Mouse (Mus musculus): Measurements from ENCODE around the gene Padi2.

The Padi2 gene

GRCm38 (mm10) chr4:140925648-140926047, 19.5 kb downstream of the Padi2 start:
- DNase-seq = no peak

GRCm38 (mm10) chr4:140928349-140928748, 22.2 kb downstream of the Padi2 start:
- DNase-seq = no peak

- no peak for DNase-seq
These were observed 23.6 kb downstream of the Padi2 start for GRCm38 (mm10) chr4:140929745-140930144.

- no peak for DNase-seq
These were observed 24.8 kb downstream of the Padi2 start for GRCm38 (mm10) chr4:140930900-140931470.

DNA sequence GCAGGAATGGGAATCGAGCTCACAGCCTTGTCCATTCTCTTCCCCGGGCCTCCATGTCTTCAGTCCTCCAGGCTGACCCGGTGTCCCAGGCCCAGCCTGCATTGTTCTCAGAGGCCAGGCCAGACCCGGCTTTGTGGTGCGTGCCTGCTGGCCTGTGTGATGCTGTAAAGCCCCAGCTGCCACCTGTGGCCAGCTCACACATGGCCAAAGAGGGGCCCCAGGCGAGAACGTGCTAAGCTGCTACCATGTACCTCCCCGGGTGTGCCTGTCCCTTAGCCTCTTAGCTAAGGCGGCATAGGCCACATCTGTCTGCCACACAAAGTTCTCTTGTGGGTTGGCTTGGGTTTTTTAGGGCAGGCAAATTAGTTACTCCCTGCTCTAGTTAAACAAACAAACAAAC, 29.5 kb downstream of the Padi2 start:
- no peak for DNase-seq

GRCm38 (mm10) chr4:140944356-140944755, 38.2 kb downstream of the Padi2 start:
- DNase-seq = no peak

DNA sequence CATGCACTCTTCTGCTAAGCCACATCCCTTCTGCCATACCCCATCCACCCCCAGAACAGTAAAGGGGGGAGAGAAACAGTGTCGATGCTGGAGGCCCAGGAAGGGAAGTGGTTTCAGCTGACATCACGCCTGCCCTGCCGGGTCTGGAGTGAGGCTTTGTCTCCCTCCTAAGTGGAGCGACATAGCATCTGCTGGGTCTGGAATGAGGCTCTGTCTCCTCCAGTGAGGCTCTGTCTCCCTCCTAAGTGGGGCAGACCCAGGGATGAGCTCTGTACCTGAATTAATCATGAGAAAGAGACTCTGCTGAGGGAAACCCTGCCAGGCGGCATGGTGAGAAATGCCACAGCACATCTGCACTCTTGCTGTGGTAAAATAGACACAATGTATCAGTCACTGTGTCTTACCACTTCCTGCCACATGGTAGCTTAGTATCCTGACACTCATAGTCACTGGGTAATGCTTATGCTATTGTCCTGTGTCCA, 38.9 kb downstream of the Padi2 start:
- no peak for DNase-seq

- DNase-seq = no peak
These were observed 39.4 kb downstream of the Padi2 start for GRCm38 (mm10) chr4:140945571-140945970.

- DNase-seq = no peak
These were observed 39.9 kb downstream of the Padi2 start for GRCm38 (mm10) chr4:140946048-140946447.

DNA sequence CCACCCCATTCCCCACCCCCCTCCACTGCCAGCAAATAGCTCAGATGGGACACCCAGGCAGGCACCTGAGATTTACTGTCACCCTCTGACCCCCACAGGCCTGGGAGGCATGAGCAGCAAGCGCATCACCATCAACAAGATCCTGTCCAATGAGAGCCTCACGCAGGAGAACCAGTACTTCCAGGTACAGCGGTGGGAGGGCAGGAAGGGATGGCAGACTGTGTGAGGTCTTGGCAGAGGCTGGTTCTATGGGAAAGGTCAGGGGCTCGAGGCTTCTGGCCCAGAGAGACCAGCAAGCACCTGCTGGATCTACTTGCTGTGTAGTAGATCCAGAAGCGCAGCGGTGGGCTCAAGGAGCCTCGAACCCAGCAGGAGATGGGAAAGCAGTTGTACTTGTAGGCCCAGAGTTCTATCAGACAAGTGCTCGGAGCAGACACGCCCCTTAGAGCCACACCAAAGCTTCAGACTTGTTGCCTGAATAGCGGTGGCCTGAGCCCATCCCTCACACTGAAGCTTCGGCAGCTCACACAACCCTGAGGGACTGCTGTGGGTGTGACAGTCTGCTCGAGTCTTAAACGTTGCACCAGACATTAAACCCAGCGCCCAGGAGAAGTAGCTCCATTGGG, 40.5 kb downstream of the Padi2 start:
- no peak for DNase-seq

GRCm38 (mm10) chr4:140947487-140948440, 41.6 kb downstream of the Padi2 start:
- DNase-seq = no peak

DNA sequence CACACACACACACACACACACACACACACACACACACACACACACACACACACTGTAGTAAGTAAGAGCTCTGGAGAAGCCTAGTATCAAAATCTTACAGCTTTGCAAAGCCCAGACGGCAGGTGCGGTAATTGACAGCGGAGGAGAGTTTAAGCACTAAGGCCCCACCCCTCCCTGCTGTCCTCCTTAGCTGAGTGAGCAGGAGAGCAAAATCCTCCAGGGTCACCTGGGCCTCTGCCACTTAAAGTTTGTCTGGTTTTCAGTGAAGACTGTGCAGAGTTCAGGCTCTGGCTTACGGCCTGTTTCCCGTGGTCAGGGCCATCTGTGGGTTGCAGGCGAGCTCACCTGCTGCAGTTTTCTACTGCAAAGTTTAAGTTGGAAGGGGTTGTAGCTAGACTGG, 42.3 kb downstream of the Padi2 start:
- DNase-seq = no peak

DNA sequence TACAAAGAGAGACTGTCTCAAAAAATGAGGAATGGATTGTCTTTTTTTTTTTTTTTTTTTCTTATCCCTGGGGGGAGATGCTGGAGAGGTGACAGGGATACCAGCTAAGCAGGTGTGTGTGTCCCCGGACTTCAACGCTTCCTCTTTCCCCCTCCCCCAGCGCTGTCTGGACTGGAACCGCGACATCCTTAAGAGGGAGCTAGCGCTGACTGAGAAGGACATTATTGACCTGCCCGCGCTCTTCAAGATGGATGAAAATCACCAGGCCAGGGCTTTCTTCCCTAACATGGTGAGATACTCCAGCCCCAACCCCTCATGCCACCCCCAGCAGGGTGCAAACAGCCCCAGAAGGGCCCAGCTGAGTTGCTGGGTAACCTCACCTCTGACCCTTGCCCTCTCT, 42.9 kb downstream of the Padi2 start:
- no peak for DNase-seq

DNA sequence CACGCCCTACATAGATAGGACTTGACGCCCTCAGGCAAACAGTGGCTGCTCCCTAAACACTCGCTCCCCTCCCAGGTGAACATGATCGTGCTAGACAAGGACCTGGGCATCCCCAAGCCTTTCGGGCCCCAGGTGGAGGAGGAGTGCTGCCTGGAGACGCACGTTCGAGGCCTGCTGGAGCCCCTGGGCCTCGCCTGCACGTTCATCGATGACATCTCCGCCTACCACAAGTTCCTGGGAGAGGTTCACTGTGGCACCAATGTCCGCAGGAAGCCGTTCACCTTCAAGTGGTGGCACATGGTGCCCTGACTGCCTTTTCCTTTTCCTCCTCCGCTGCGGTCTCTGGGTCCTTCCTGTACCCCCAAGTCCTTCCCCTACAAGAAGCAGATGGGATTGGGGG, 43.5 kb downstream of the Padi2 start:
- DNase-seq = no peak

DNA sequence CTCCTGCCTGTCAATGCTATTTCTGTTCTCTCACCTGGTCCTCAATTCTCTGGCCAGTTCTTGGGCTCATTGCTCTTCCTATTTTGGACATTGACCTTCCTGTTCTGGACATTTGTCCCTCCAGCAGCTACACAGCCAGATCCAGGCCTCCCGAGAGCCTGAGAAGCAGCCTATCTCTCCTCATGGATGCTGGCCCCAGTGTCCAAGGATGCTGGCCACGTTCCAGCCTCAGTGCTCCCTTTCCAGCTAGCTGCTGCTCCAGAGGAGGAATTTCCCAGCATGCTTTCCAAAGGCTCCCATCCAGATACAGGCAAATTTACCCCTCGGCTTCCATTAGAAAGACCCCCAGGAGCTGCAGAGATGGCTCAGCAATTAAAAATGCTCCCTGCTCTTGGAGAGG, 44.4 kb downstream of the Padi2 start:
- peak; percentile 33 to 41 for DNase-seq

- DNase-seq = no peak
These were observed 45.9 kb downstream of the Padi2 start for GRCm38 (mm10) chr4:140951861-140952641.

DNA sequence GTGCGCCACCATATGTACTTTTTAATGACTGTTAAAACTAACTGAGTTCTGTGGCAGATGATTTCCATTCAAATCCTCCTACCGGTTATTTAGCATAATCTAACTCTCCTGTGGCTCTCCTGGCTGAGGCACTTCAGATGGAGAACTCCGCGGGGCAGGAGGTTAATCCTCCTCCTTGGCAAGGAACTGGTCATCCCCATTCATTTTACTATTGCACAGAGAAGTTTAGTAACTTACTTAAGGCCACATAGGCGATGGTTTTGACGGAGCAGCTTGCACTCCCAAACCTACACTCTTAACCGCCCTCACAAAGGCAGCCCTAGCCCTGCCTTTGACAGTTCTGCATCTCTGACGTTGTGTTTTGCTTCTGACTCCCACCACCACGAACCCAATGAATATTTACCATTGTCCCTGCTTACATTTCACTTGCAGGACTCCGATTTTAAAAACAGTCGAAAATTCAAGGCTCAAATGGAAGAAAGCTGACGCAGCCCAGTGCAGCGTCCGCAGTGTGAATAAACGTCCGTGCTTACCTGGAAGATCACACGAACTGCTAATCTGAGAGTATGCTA, 51.1 kb downstream of the Padi2 start:
- DNase-seq = no peak

- DNase-seq = peak; percentile 78 to 87
These were observed 51.6 kb downstream of the Padi2 start for GRCm38 (mm10) chr4:140957725-140958124.

- no peak for DNase-seq
These were observed 52.2 kb downstream of the Padi2 start for GRCm38 (mm10) chr4:140958319-140958718.

DNA sequence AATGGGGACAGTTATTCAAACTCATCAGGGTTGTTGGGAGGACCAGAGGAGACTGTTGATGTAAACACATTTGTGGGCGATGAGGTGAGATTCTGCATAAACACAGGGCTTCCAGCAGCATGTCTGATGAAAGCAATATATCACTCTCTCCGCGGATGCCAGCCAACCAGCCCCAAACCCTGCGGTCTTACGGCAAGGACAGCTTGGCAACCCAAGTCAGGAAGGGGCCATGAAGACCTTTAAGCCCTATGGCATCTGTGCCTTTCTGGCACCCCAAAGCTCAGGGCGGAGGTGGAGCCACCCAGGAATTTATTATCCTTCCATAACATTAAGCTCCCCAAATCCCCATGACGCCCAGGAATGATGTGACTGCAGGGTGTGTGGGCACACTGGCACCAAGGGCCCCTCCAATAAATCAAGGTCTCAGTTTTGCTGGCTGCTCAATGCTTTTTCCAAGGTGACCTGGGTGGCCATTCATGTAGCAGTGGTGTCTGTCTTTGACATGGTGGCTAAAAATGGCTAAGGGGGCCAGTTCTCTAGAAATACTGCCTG, 53.1 kb downstream of the Padi2 start:
- no peak for DNase-seq

DNA sequence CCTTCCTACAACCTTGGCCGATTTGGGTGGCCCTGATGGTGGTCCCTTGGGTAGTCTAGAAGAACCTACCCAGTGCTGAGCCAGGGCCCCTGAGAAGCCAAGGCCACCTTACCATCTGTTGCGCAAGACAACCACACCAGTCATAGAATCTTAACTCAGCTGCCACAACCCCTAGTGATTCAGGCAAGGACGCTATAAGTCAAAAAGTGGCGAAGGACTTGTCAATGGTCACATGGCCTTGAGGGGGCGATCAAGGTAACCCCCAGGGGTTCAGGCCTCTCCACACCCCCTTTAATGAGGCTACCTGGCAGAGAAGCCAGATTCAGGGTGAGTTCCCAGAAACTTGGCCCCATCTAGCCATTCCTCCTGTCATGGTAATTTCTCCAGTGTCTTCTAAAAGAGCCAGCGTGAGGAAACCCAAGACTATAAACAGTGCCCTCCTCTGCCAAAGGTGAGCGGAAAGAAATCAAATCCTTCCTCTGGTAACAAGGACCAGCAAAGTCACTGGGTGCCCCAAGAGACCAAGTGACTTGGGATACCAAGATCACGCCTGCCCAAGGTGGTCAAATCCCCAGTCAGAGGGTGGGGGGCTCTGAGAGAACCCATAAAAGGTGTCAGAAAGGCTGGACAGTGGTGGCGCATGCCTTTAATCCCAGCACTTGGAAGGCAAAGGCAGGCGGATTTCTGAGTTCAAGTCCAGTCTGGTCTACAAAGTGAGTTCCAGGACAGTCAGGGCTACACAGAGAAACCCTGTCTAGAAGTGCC, 53.8 kb downstream of the Padi2 start:
- no peak for DNase-seq

Measured in cerebellum, postnatal 36 days (tissue).